Mouse (Mus musculus): ENCODE measurements at regions not wholly inside any gene's neighbourhood (a gene's known extent, or its start where the extent isn't known, plus 50 kb on each side); places are given as distances from the start of the nearest gene placed in this dataset.

GRCm38 (mm10) chr10:120604506-120604905 is 128.2 kb upstream of the Hmga2 start:
- TF ChIP-seq CHD2 (IDR thresholded peaks at IDR 0.05; ENCODE audit: low read depth, low read length) = no peak
- no peak for TF ChIP-seq MAFK (IDR thresholded peaks at IDR 0.05; ENCODE audit: insufficient read depth, low read depth, low read length)
- TF ChIP-seq ZC3H11A (IDR thresholded peaks at IDR 0.05; ENCODE audit: borderline replicate concordance, low read depth, low read length) = no peak
- TF ChIP-seq ZNF384 (IDR thresholded peaks at IDR 0.05; ENCODE audit: low read depth, low read length) = no peak
- no peak for TF ChIP-seq HCFC1 (IDR thresholded peaks at IDR 0.05; ENCODE audit: borderline replicate concordance, insufficient read depth, low read length)

Measured in ES-E14 (cell line).